Mouse (Mus musculus) small intestine, adult 2 months (tissue): ENCODE measurements around the gene Zfp973.
"Not testable (repeated sequence)": the region's sequence is repeated elsewhere in the genome, so short reads cannot be mapped to it uniquely, and the experiment has no call there.

Experiments used
- CTCF ChIP-seq: fragments of 200-500 bp; IDR thresholded peaks from 2 replicates; pipeline ENCODE4 v1.5.1; 2012; ENCODE audit warnings: low read depth, mild to moderate bottlenecking, control low read depth, inconsistent platforms, low read length, moderate library complexity, mixed read lengths; ENCODE audit not compliant: insufficient replicate concordance, insufficient read length; ENCODE audit errors: extremely low read depth
- POLR2A ChIP-seq: fragments of 200-500 bp; IDR thresholded peaks from 2 replicates; pipeline ENCODE4 v1.6.1; 2012; ENCODE audit warnings: low read depth, mild to moderate bottlenecking, control low read depth, inconsistent platforms, low read length, moderate library complexity

DNA sequence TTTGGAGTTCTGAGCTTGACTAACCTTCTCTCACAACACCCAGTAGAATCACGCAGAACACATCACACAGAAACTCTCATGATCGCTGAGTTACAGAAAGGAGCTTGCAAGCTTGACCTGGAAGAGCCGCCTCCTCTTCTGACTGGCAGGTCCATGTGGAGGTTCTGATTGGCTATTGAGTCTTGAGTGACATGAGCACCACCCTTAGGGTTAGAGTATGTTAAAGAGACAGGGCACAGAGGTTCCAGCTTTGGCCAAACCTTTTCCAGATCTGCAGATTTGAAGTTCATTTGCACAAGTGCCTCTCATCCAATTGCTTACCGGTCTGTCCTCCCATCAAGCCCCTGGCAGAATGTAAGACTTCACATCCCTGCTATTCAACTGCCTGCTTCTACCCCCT is 34.1 kb upstream of the Zfp973 start, which contains the start of gene Gm14308:
- TF ChIP-seq CTCF, POLR2A: not testable (repeated sequence)
